Mouse (Mus musculus) liver, embryonic 12.5 days (tissue): ENCODE measurements at regions not wholly inside any gene's neighbourhood (a gene's known extent, or its start where the extent isn't known, plus 50 kb on each side); places are given as distances from the start of the nearest gene placed in this dataset. TPM values are rescaled to one million over a fixed set of nuclear protein-coding genes. Genes with fewer than 3 reads are reported as not detected.

Source experiments
- ATAC-seq: fragments of 200-750 bp; cut with Nextera tagmentation; 2 replicates; pipeline ENCODE4 v1.8.0; 2017; ENCODE audit warnings: moderate number of reproducible peaks, mild to moderate bottlenecking, moderate library complexity
- H3K27ac ChIP-seq: fragments of 300-500 bp; sonication (generic); 2 replicates; pipeline ENCODE4 v1.5.1; 2016; ENCODE audit warnings: mild to moderate bottlenecking
- H3K27me3 ChIP-seq: fragments of 300-500 bp; sonication (generic); replicated peaks from 2 replicates; pipeline ENCODE4 v1.6.1; 2016; ENCODE audit warnings: mild to moderate bottlenecking, moderate library complexity
- H3K36me3 ChIP-seq: fragments of 300-500 bp; sonication (generic); 2 replicates; pipeline ENCODE4 v1.6.1; 2016; ENCODE audit warnings: mild to moderate bottlenecking, moderate library complexity
- H3K4me1 ChIP-seq: fragments of 300-500 bp; sonication (generic); 2 replicates; pipeline ENCODE4 v1.6.1; 2016
- H3K4me2 ChIP-seq: fragments of 300-500 bp; sonication (generic); 2 replicates; pipeline ENCODE4 v1.6.1; 2016; ENCODE audit warnings: mild to moderate bottlenecking, moderate library complexity
- H3K4me3 ChIP-seq: fragments of 300-500 bp; sonication (generic); 2 replicates; pipeline ENCODE4 v1.5.1; 2016; ENCODE audit warnings: mild to moderate bottlenecking, moderate library complexity
- H3K9ac ChIP-seq: fragments of 300-500 bp; sonication (generic); 2 replicates; pipeline ENCODE4 v1.6.1; 2016; ENCODE audit warnings: mild to moderate bottlenecking, moderate library complexity
- H3K9me3 ChIP-seq: fragments of 300-500 bp; sonication (generic); replicated peaks from 2 replicates; pipeline ENCODE4 v1.6.1; 2016; ENCODE audit warnings: mild to moderate bottlenecking, moderate library complexity
- WGBS: fragments of 180-500 bp; shearing (Covaris S2); methylation state at CpG from one replicate; pipeline ENCODE4 v1.1.7; 2016; ENCODE audit not compliant: insufficient replicate concordance; 5-methylcytosine and 5-hydroxymethylcytosine counted together
- microRNA counts: library from miRNA; unstranded; fragments of <30 nt; microRNA quantifications from one replicate; lab custom pipeline; 2017
- microRNA-seq: library from miRNA; unstranded; fragments of <30 nt; microRNA quantifications from one replicate; pipeline ENCODE4, GENCODE M21; 2017

DNA sequence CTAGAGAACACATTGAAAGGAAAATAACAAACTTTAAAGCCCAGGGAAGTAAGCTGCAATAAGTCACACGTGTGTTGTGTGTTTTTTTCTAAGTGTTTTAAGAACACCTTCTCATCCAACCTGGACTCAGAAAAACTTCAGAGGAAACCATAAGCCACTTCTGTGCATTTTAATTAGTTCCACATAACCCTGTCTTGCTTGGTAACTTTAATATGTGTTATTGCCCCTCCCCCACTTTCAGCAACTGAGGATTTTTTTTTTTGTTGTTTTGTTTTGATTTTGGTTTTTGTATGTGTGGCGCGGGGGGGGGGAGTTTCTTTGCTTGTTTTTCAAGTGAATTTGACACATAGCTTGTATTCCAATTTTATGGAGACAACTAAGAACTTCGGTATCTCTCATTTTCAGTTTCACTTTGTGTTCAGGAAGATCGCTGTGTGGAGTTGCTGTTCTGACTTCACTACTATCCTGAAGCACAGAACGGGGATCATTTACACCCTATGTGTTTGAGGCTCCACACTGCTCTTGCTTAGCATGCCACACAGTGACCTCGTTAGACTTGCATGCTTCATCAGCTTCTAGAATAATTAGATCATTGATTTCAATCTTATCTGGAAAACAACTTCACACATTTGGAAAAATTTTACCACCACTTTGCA, 54.2 kb upstream of the Dpyd start:
- Histone ChIP-seq H3K27me3 (no peaks in the 10 kb centered on the region), H3K9me3 (no peaks in the 10 kb centered on the region), H3K4me1 (no peaks in the 10 kb centered on the region), H3K36me3 (no peaks in the 10 kb centered on the region), H3K27ac (no peak overlapping the region), H3K9ac (no peak overlapping the region), H3K4me2 (no peak overlapping the region), H3K4me3 (no peak overlapping the region)
- no peak for ATAC-seq
- WGBS, result 70% methylated on average over 7 of the region's 7 CpGs

DNA sequence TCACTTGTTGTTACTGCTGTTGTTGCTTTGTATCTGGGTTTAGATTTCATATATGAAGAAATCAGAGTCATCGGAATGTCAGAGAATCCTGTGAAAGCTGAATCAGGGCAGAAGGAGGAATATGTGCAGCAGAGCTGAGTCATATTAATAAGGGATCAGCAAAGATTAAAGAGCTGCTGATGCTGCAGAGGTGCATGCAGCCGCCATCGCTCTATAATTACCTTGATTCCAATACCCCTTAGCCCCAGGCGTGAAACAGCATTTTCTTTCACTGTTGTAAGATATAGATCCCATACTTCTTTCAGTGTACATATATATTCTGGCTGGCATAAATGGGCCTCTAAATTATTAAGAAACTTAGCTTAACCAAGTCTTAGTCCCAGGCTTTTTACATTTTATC, 51.1 kb upstream of the Dpyd start:
- Histone ChIP-seq H3K9ac (no peak overlapping the region), H3K9me3 (no peaks in the 10 kb centered on the region), H3K4me3 (no peak overlapping the region), H3K4me1 (no peaks in the 10 kb centered on the region), H3K4me2 (no peak overlapping the region), H3K36me3 (no peaks in the 10 kb centered on the region), H3K27me3 (no peaks in the 10 kb centered on the region), H3K27ac (no peak overlapping the region)
- WGBS, result 74% methylated on average over 4 of the region's 4 CpGs
- no peak for ATAC-seq

DNA sequence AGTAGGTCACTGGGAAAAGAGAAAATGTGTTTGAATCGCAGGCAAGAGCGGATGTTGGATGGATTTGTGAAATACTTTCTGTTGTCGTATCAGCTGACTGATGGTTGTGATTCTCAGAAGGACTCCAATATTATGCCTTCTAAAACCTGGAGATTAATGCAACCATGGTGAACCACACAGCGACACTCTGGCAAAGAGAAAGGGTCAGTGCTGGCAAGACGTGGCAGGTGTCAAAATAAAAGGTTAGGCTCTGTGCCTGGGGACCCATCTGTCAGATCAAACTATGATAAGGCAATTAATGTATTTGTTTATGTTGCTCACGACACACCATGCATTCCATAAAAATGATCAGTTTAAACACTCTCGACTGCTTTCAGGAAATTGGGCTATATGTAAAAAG, 50.0 kb upstream of the Dpyd start:
- no peak overlapping the region for H3K4me2 ChIP-seq
- H3K36me3 ChIP-seq, result no peaks in the 10 kb centered on the region
- no peak overlapping the region for H3K4me3 ChIP-seq
- H3K4me1 ChIP-seq, result no peaks in the 10 kb centered on the region
- H3K9me3 ChIP-seq, result no peaks in the 10 kb centered on the region
- H3K9ac ChIP-seq, result no peak overlapping the region
- no peak overlapping the region for H3K27ac ChIP-seq
- WGBS, result 65% methylated on average over 7 of the region's 7 CpGs
- no peak for ATAC-seq
- no peaks in the 10 kb centered on the region for H3K27me3 ChIP-seq

MicroRNA genes in the stretch of these regions (microRNA counts, 519-probe panel; counts per million panel counts)
- 5,105 counts per million, percentile 86 among the panel's probes with 10 or more counts for microRNA mmu-miR-137 (lab: Ali Mortazavi, UCI)

Small RNA genes lying in the stretch of these regions (microRNA-seq; reads per million reads assigned to microRNA genes)
- gene Gm24155 (not detected), gene Mir137 (34.8 reads per million, percentile 37 among the genes with 10 or more reads in this experiment)
